In the genomic region with DNA sequence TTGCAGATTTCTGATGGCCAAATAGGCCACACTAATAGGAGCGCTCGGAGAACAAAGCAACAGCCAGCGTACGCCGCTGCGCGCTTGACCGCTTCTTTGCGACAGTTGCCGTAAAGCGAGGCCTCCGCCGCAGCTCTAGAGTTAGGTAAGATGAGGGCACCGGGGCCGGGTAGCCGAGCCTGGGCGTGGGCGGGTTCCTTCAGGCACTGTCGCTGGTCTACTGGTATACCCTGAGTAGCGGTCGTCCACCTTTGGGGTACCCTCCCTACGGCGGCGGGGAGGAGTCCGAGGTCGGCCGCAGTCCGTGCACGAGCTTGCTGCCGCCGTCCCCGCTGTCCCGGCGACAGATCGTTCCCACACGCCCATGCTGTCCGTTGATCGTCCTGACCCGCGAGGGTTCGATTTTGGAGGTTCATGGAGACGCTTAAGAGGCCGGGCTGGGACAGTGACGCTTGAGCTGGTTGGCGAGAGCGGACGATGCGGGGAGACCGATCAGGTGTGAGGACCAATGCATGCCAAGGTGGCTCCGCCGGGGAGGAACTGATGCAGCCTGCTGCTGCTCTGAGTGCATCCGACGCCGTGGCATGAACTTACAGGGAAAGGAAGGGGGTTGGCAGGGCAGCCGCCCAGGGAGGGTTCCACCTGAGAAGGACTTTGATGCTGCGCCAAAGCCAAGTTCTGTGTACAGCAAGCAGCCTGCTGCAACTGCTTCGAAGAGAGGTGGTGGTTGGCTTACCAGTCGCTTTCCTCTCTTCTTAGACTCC, we compare ENCODE assay signal across 8 mouse cellular contexts. TPM values are rescaled to one million over a fixed set of nuclear protein-coding genes. Genes with fewer than 3 reads are reported as not detected.
DNase-seq lines count a peak whose midpoint lies in the region; ATAC-seq and TF ChIP-seq lines count a peak whose summit lies in the region.

No protein-coding gene starts in this region.

- H3K4me3 ChIP-seq in cortical plate, adult 2 months (ENCODE audit: insufficient read depth, low read length): peak overlapping the region; percentile 93
- H3K4me3 ChIP-seq in megakaryocyte, embryonic 14.5 days (replicated peaks): peak overlapping the region; percentile 99

- TF ChIP-seq POLR2A in cortical plate, adult 2 months (IDR thresholded peaks at IDR 0.05; ENCODE audit: extremely low read depth, insufficient read depth, low read length): peak; percentile 71

- peak; percentile 80 to 85 for DNase-seq in gastrocnemius, adult 8-10 months (ENCODE audit: low spot score in 2 of 2)
- peak; percentile 88 for DNase-seq in hindlimb bud, embryonic 11.5 days (ENCODE audit: extremely low spot score, low read depth, low spot score)
- DNase-seq in left cerebral cortex, adult 8-10 months (ENCODE audit: low spot score in 2 of 2): peak; percentile 89 to 90
- peak; percentile 94 to 95 for DNase-seq in right cerebral cortex, postnatal 10 days (ENCODE audit: low spot score in 2 of 2)
- peak; percentile 87 for DNase-seq in urinary bladder, postnatal 25 days (ENCODE audit: low spot score)

- H3K36me3 ChIP-seq in megakaryocyte, embryonic 14.5 days (replicated peaks; ENCODE audit: low read length): no peaks in the 10 kb centered on the region

- no peak for TF ChIP-seq CTCF in cortical plate, adult 2 months (IDR thresholded peaks at IDR 0.05; ENCODE audit: extremely low read depth, insufficient read depth, low read length)

- H3K9me3 ChIP-seq in megakaryocyte, embryonic 14.5 days: no peaks in the 10 kb centered on the region

- peak overlapping the region; percentile 57 for H3K27ac ChIP-seq in cortical plate, adult 2 months (ENCODE audit: insufficient read depth, low read length)

- no peaks in the 10 kb centered on the region for H3K27me3 ChIP-seq in megakaryocyte, embryonic 14.5 days (replicated peaks)

- ATAC-seq in activated CD4-positive, CD25-positive, alpha-beta regulatory T cell, adult 4 months: peak; percentile 86

- no peaks in the 10 kb centered on the region for H3K4me1 ChIP-seq in cortical plate, adult 2 months (ENCODE audit: control insufficient read depth, insufficient read depth, low read length)
- H3K4me1 ChIP-seq in megakaryocyte, embryonic 14.5 days: peaks cover 20% of the 10 kb centered on the region

RNA-seq across cellular contexts. Expression of a gene that starts 0.4 kb away (rescaled TPM):
- polyA plus RNA-seq in activated CD4-positive, CD25-positive, alpha-beta regulatory T cell, adult 4 months (2017; shearing (Covaris generic)): 1 to 10 TPM; 2.3 to 3.2 TPM
- 23.2 and 23.5 TPM in 2 replicates for polyA plus RNA-seq in cortical plate, adult 2 months (2012; rRNA removed)
- 10 to 100 TPM in 1 of 4 experiments, 1 to 10 TPM in 3; 6.2 to 10.7 (median 7.2) TPM for total RNA-seq in gastrocnemius, adult 8-10 months (2022)
- total RNA-seq in left cerebral cortex, adult 8-10 months (2022): 10 to 100 TPM; 25.4 to 27.5 (median 26.7) TPM
- 0.04 and 1.1 TPM in 2 replicates for polyA plus RNA-seq in megakaryocyte, embryonic 14.5 days (2012; ENCODE audit: insufficient read depth, low replicate concordance)

Comparison
In these comparisons a context has a peak if more than half of its experiments do, and no peak if none do; other contexts are left out.
1. Peak in every context shown above with its lines: DNase-seq, ATAC-seq, H3K4me3 ChIP-seq and H3K27ac ChIP-seq.